Mouse (Mus musculus) B cell, adult 62 days (primary cell): ENCODE measurements around the gene Ap1s1. TPM values are rescaled to one million over a fixed set of nuclear protein-coding genes. Genes with fewer than 3 reads are reported as not detected.

ENCODE experiments used
- total RNA-seq: library from RNA; stranded (reverse); gene quantifications from 4 replicates; pipeline ENCODE4 v1.2.4, GENCODE M21; 2023

Ap1s1 gene
- 18.0 to 22.4 TPM (median 19.7 TPM) in 4 replicates for total RNA-seq

GRCm38 (mm10) chr5:137045402-137046323 lies at the start of gene Ap1s1:
Gene Ap1s1 (minus strand): TSS chr5:137046135.

DNA sequence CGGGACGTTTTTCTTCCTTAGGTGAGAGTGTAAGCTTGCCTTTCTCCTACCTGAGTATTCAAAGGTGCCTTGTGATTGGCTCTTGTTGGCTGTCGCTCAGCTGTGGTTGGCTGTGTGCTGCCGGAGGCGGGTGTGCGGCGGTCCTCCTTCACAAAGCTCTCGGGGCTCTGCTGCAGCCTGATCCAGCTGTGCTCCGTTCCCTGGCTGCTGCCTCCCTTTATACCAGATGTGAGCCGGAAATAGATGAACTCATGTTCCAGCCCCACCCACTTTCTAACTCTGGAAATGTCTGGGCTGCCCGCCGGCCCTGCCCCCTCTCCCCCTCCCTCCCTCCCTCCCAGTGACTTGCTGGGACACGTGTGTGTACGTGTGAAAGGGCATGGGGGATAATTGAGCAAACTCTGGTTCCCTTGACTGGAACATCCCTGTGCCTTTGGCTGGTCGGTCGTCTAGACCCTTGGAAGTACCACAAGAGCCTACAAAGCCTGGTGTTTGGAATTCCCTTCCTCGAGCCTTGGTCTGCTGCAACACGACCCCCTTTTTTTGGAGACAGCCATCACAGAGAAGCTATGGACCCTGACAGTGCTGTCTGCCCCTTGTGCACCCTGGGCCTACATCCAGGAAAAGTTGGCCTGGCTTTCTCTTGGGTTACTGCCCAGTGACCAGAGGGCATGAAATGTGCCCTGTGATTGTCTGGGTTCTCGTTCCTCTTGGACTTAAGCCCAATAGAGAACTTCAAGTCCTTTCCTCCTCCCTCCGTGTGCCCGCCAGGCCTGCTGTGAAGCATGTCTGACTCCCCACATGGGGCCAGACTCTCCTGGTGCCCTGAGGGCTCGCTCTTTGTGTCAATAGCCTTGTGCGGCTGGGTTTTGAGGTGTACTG lies 26.4 kb upstream of the Ap1s1 start, which contains the start of gene Serpine1:
Serpine1 (minus strand) TSS at position 190 of the 882 bp plus-strand sequence.

GRCm38 (mm10) chr5:137026092-137026491 lies 19.8 kb downstream of the Ap1s1 start, which contains the start of gene Vgf:
Gene Vgf (plus strand): TSS chr5:137026392.

DNA sequence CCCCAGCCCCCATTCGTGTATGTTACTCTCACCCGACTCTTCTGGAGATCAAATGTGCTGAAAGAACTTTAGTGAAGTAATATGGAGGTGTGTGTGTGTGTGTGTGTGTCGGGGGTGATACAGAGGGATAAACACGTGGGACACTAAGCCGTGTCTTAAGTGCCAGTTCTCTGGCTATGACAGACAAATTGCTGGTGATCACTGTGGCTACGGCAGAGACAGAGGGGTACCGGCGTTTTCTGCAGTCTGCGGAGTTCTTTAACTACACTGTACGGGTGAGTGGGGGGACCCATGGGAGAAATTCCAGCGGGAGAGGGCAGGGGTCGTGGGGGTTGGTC lies 58.0 kb downstream of the Ap1s1 start, which contains the start of gene Znhit1:
Znhit1 (minus strand) TSS at position 88 of the 338 bp plus-strand sequence.

DNA sequence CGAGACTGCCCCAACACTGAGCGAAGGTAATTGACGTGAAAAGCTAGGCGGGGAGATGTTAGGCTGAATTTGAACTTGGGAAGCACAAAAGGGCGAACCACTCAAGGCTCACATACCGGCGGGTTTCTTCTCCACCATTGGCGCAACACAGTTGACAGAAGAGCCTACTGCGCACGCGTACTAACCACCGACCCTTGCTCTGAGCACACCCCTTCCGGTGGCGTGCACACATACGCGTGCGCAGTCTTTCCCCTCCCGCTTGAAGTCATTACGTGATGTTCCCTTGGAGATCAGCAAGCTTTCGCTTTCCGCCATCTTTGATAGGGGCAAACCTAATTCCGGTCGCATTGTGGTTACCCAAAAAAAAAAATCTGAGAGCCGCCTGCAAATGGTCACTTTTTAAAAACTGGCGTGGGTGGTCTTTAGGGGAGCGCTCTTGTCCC lies 59.2 kb downstream of the Ap1s1 start, which contains the start of gene Plod3:
Plod3 (plus strand) TSS at position 325 of the 443 bp plus-strand sequence.

Other genes starting within 250 kb of the Ap1s1 start
- gene Col26a1, start 162.9 kb downstream of the Ap1s1 start, total RNA-seq, result not detected in 4 replicates
- 17.8 to 28.8 TPM (median 22.5 TPM) in 4 replicates for gene Ift22, start 138.0 kb downstream of the Ap1s1 start, total RNA-seq
- 145 to 163 TPM (median 158 TPM) in 4 replicates for gene Fis1, start 92.9 kb downstream of the Ap1s1 start, total RNA-seq
- gene Cldn15, start 79.5 kb downstream of the Ap1s1 start, total RNA-seq, result 0.51 to 1.1 TPM in 2 of 4 replicates, not detected in the others
- gene Plod3, start 59.1 kb downstream of the Ap1s1 start, total RNA-seq, result 20.9 to 21.5 TPM (median 21.1 TPM) in 4 replicates
- 20.4 to 28.3 TPM (median 21.8 TPM) in 4 replicates for gene Znhit1, start 58.1 kb downstream of the Ap1s1 start, total RNA-seq
- 0.81 to 1.6 TPM (median 1.1 TPM) in 4 replicates for gene Vgf, start 19.7 kb downstream of the Ap1s1 start, total RNA-seq
- gene Serpine1, start 26.1 kb upstream of the Ap1s1 start, total RNA-seq, result not detected in 4 replicates
- gene Trim56, start 70.1 kb upstream of the Ap1s1 start, total RNA-seq, result 63.7 to 73.2 TPM (median 68.4 TPM) in 4 replicates
- not detected in 4 replicates for gene Muc3, start 103.2 kb upstream of the Ap1s1 start, total RNA-seq
- gene Muc3a, start 166.3 kb upstream of the Ap1s1 start, total RNA-seq, result 10.4 to 17.8 TPM (median 14.5 TPM) in 4 replicates
- 0.43 to 0.98 TPM (median 0.74 TPM) in 4 replicates for gene Ache, start 241.4 kb upstream of the Ap1s1 start, total RNA-seq
- gene Ufsp1, start 248.5 kb upstream of the Ap1s1 start, total RNA-seq, result 0.58 to 2.3 TPM (median 1.7 TPM) in 4 replicates